26 mouse cellular contexts compared by ENCODE assay signal in genomic region chr2:125162012-125162470, GRCm38 (mm10). TPM values are rescaled to one million over a fixed set of nuclear protein-coding genes. Genes with fewer than 3 reads are reported as not detected.
DNase-seq lines count a peak whose midpoint lies in the region; ATAC-seq and TF ChIP-seq lines count a peak whose summit lies in the region.
"Had no signal": no experiment of that assay in that cellular context is flagged by ENCODE, and none has a peak within 500 bp of the region (broad histone marks: within the 10 kb centered on the region; RNA-seq: fewer than 3 reads in every experiment).

No protein-coding gene starts in this region.

- no peaks in the 10 kb centered on the region for H3K9me3 ChIP-seq in forebrain, embryonic 15.5 days
- no peaks in the 10 kb centered on the region for H3K9me3 ChIP-seq in forebrain, postnatal 0 days (ENCODE audit: low read length)
- no peaks in the 10 kb centered on the region for H3K9me3 ChIP-seq in hindbrain, postnatal 0 days (ENCODE audit: low read length)
- no peaks in the 10 kb centered on the region for H3K9me3 ChIP-seq in neural tube, embryonic 12.5 days
- H3K9me3 ChIP-seq: embryonic facial prominence, embryonic 10.5 days; heart, embryonic 10.5 days; intestine, embryonic 15.5 days; limb, embryonic 15.5 days; midbrain, embryonic 13.5 days had no signal

- no peaks in the 10 kb centered on the region for H3K36me3 ChIP-seq in forebrain, embryonic 15.5 days
- H3K36me3 ChIP-seq in forebrain, postnatal 0 days (ENCODE audit: insufficient read depth) = no peaks in the 10 kb centered on the region
- H3K36me3 ChIP-seq in hindbrain, postnatal 0 days (ENCODE audit: insufficient read depth, low read length) = no peaks in the 10 kb centered on the region
- no peaks in the 10 kb centered on the region for H3K36me3 ChIP-seq in neural tube, embryonic 12.5 days
- H3K36me3 ChIP-seq: embryonic facial prominence, embryonic 10.5 days; heart, embryonic 10.5 days; intestine, embryonic 15.5 days; limb, embryonic 15.5 days; midbrain, embryonic 13.5 days had no signal

- peaks cover 9% of the 10 kb centered on the region; the same call in 1 of the 2 replicates for H3K4me1 ChIP-seq in forebrain, embryonic 15.5 days
- H3K4me1 ChIP-seq in forebrain, postnatal 0 days (ENCODE audit: insufficient read depth) = no peaks in the 10 kb centered on the region
- H3K4me1 ChIP-seq in hindbrain, postnatal 0 days (ENCODE audit: insufficient read depth, low read length) = no peaks in the 10 kb centered on the region
- no peaks in the 10 kb centered on the region for H3K4me1 ChIP-seq in neural tube, embryonic 12.5 days
- H3K4me1 ChIP-seq: embryonic facial prominence, embryonic 10.5 days; heart, embryonic 10.5 days; intestine, embryonic 15.5 days; limb, embryonic 15.5 days; midbrain, embryonic 13.5 days had no signal

- DNase-seq in forebrain, postnatal 0 days = no peak
- DNase-seq in 3T3-L1 (ENCODE audit: low read depth, low spot score) = peak; percentile 26
- peak; percentile 20 for DNase-seq in hindbrain, postnatal 0 days (ENCODE audit: low spot score)
- DNase-seq in layer of hippocampus, postnatal 25 days (ENCODE audit: extremely low spot score in 1 of 2, low spot score in 1 of 2) = no peak
- no peak for DNase-seq in urinary bladder, postnatal 10 days (ENCODE audit: low spot score)
- DNase-seq in right cerebral cortex, postnatal 36 days (ENCODE audit: low spot score in 2 of 2) = no peak
- DNase-seq: cerebellum, adult 11 months; cerebellum, postnatal 36 days; gastrocnemius, adult 2 months; heart, postnatal 14 days; layer of hippocampus, adult 9-11 months; liver, postnatal 0 days; lung, postnatal 4 days; right cerebral cortex, adult 18-20 months had no signal

- no peak overlapping the region for H3K9ac ChIP-seq in forebrain, embryonic 15.5 days (replicated peaks)
- no peak overlapping the region for H3K9ac ChIP-seq in forebrain, postnatal 0 days
- no peak overlapping the region for H3K9ac ChIP-seq in hindbrain, postnatal 0 days (replicated peaks; ENCODE audit: low read length)
- H3K9ac ChIP-seq in neural tube, embryonic 12.5 days = no peak overlapping the region
- H3K9ac ChIP-seq: intestine, embryonic 15.5 days; limb, embryonic 15.5 days; liver, postnatal 0 days; midbrain, embryonic 13.5 days had no signal

- TF ChIP-seq CTCF in forebrain, postnatal 0 days (IDR thresholded peaks at IDR 0.05; ENCODE audit: low read depth) = no peak
- TF ChIP-seq CTCF in hindbrain, postnatal 0 days (IDR thresholded peaks at IDR 0.05; ENCODE audit: low read depth) = no peak

- no peak overlapping the region for H3K4me2 ChIP-seq in forebrain, embryonic 15.5 days (replicated peaks)
- H3K4me2 ChIP-seq in forebrain, postnatal 0 days (ENCODE audit: low read depth) = no peak overlapping the region
- no peak overlapping the region for H3K4me2 ChIP-seq in hindbrain, postnatal 0 days (ENCODE audit: low read depth, low read length)
- H3K4me2 ChIP-seq in neural tube, embryonic 12.5 days (replicated peaks) = no peak overlapping the region
- H3K4me2 ChIP-seq: intestine, embryonic 15.5 days; limb, embryonic 15.5 days; midbrain, embryonic 13.5 days had no signal

- H3K4me3 ChIP-seq in forebrain, embryonic 15.5 days = no peak overlapping the region
- no peak overlapping the region for H3K4me3 ChIP-seq in forebrain, postnatal 0 days (ENCODE audit: low read depth, low read length)
- H3K4me3 ChIP-seq in hindbrain, postnatal 0 days (ENCODE audit: low read length) = no peak overlapping the region
- H3K4me3 ChIP-seq in neural tube, embryonic 12.5 days = no peak overlapping the region
- H3K4me3 ChIP-seq: embryonic facial prominence, embryonic 10.5 days; erythroblast, embryonic 14.5 days; gastrocnemius, adult 2 months; heart, embryonic 10.5 days; intestine, embryonic 15.5 days; limb, embryonic 15.5 days; midbrain, embryonic 13.5 days had no signal

- peak; percentile 67; the same call in 1 of the 2 replicates for ATAC-seq in forebrain, embryonic 15.5 days (replicated peaks)
- no peak for ATAC-seq in forebrain, postnatal 0 days
- ATAC-seq in hindbrain, postnatal 0 days = no peak
- peak; percentile 70; the same call in 1 of the 2 replicates for ATAC-seq in neural tube, embryonic 12.5 days (ENCODE audit: low FRiP score, low read depth)
- ATAC-seq: intestine, embryonic 15.5 days; liver, postnatal 0 days; midbrain, embryonic 13.5 days; Patski had no signal

- WGBS in forebrain, embryonic 15.5 days = 36% methylated on average over 4 of the region's 4 CpGs
- WGBS in forebrain, postnatal 0 days = 36% methylated on average over 4 of the region's 4 CpGs
- WGBS in hindbrain, postnatal 0 days = 37% methylated on average over 4 of the region's 4 CpGs
- 39% methylated on average over 4 of the region's 4 CpGs for WGBS in neural tube, embryonic 12.5 days

- H3K27ac ChIP-seq in forebrain, embryonic 15.5 days (replicated peaks) = no peak overlapping the region
- no peak overlapping the region for H3K27ac ChIP-seq in forebrain, postnatal 0 days (ENCODE audit: low read depth, low read length)
- no peak overlapping the region for H3K27ac ChIP-seq in hindbrain, postnatal 0 days
- H3K27ac ChIP-seq in neural tube, embryonic 12.5 days = no peak overlapping the region
- H3K27ac ChIP-seq: embryonic facial prominence, embryonic 10.5 days; gastrocnemius, adult 2 months; heart, embryonic 10.5 days; intestine, embryonic 15.5 days; limb, embryonic 15.5 days; midbrain, embryonic 13.5 days had no signal

- no peaks in the 10 kb centered on the region for H3K27me3 ChIP-seq in forebrain, embryonic 15.5 days
- no peaks in the 10 kb centered on the region for H3K27me3 ChIP-seq in forebrain, postnatal 0 days (ENCODE audit: insufficient read depth, low read length)
- no peaks in the 10 kb centered on the region for H3K27me3 ChIP-seq in hindbrain, postnatal 0 days (ENCODE audit: insufficient read depth, low read length)
- H3K27me3 ChIP-seq in neural tube, embryonic 12.5 days (replicated peaks) = no peaks in the 10 kb centered on the region
- H3K27me3 ChIP-seq: intestine, embryonic 15.5 days; limb, embryonic 15.5 days; midbrain, embryonic 13.5 days had no signal

RNA-seq across cellular contexts. Expression of gene Slc12a1, which starts 9.7 kb away (rescaled TPM):
- 0.06 TPM in 1 of 2 replicates, not detected in the other for polyA plus RNA-seq in forebrain, embryonic 15.5 days (2015; fragmentation: Nextera tagmentation; extraction: Ambion mirVana)
- total RNA-seq in forebrain, postnatal 0 days (2014; rRNA removed) = 0.10 and 0.23 TPM in 2 replicates
- polyA plus RNA-seq in forebrain, postnatal 0 days (2015; fragmentation: Nextera tagmentation; extraction: Ambion mirVana) = 0.03 and 0.06 TPM in 2 replicates
- 0.29 TPM in 1 of 2 replicates, not detected in the other for total RNA-seq in hindbrain, postnatal 0 days (2014; rRNA removed)
- 0.10 and 0.11 TPM in 2 replicates for polyA plus RNA-seq in hindbrain, postnatal 0 days (2015; fragmentation: Nextera tagmentation; extraction: Ambion mirVana)
- 0.04 and 0.10 TPM in 2 replicates for polyA plus RNA-seq in neural tube, embryonic 12.5 days (2016; fragmentation: Nextera tagmentation; extraction: Ambion mirVana)
- under 1 TPM in 1 of 2 experiments, not detected in 1; 0.07 TPM for total RNA-seq in layer of hippocampus, postnatal 25 days (2021)
- total RNA-seq: gastrocnemius, adult 2 months; heart, postnatal 14 days; neutrophil, adult 5-6 weeks had no signal
- polyA plus RNA-seq: embryonic facial prominence, embryonic 10.5 days; erythroblast, embryonic 14.5 days; heart, embryonic 10.5 days; intestine, embryonic 15.5 days; limb, embryonic 15.5 days; liver, postnatal 0 days; midbrain, embryonic 13.5 days; stomach, embryonic 16.5 days had no signal

RNA-seq across cellular contexts. Expression of gene Ctxn2, which starts 25.5 kb away (rescaled TPM):
- 4.6 and 4.7 TPM in 2 replicates for polyA plus RNA-seq in forebrain, embryonic 15.5 days (2015; fragmentation: Nextera tagmentation; extraction: Ambion mirVana)
- 6.4 and 8.2 TPM in 2 replicates for total RNA-seq in forebrain, postnatal 0 days (2014; rRNA removed)
- 21.5 and 23.0 TPM in 2 replicates for polyA plus RNA-seq in forebrain, postnatal 0 days (2015; fragmentation: Nextera tagmentation; extraction: Ambion mirVana)
- total RNA-seq in hindbrain, postnatal 0 days (2014; rRNA removed) = 10.2 and 10.9 TPM in 2 replicates
- polyA plus RNA-seq in hindbrain, postnatal 0 days (2015; fragmentation: Nextera tagmentation; extraction: Ambion mirVana) = 37.6 and 39.4 TPM in 2 replicates
- polyA plus RNA-seq in neural tube, embryonic 12.5 days (2016; fragmentation: Nextera tagmentation; extraction: Ambion mirVana) = 0.59 and 1.0 TPM in 2 replicates
- total RNA-seq in layer of hippocampus, postnatal 25 days (2021) = 10 to 100 TPM; 12.5 to 13.7 TPM
- total RNA-seq: gastrocnemius, adult 2 months; heart, postnatal 14 days; neutrophil, adult 5-6 weeks had no signal
- polyA plus RNA-seq: embryonic facial prominence, embryonic 10.5 days; erythroblast, embryonic 14.5 days; heart, embryonic 10.5 days; intestine, embryonic 15.5 days; limb, embryonic 15.5 days; liver, postnatal 0 days; Patski; spleen, adult 2 months; stomach, embryonic 16.5 days had no signal

RNA-seq across cellular contexts. Expression of gene Myef2, which starts 38.6 kb away (rescaled TPM):
- polyA plus RNA-seq in forebrain, embryonic 15.5 days (2015; fragmentation: Nextera tagmentation; extraction: Ambion mirVana) = 262 TPM in 2 replicates
- total RNA-seq in forebrain, postnatal 0 days (2014; rRNA removed) = 99.4 and 126 TPM in 2 replicates
- 178 and 179 TPM in 2 replicates for polyA plus RNA-seq in forebrain, postnatal 0 days (2015; fragmentation: Nextera tagmentation; extraction: Ambion mirVana)
- 52.7 and 54.4 TPM in 2 replicates for total RNA-seq in hindbrain, postnatal 0 days (2014; rRNA removed)
- polyA plus RNA-seq in hindbrain, postnatal 0 days (2015; fragmentation: Nextera tagmentation; extraction: Ambion mirVana) = 153 and 161 TPM in 2 replicates
- 257 and 259 TPM in 2 replicates for polyA plus RNA-seq in neural tube, embryonic 12.5 days (2016; fragmentation: Nextera tagmentation; extraction: Ambion mirVana)
- 100 to 1,000 TPM in 1 of 2 experiments, 10 to 100 TPM in 1; 99.2 to 116 TPM for total RNA-seq in layer of hippocampus, postnatal 25 days (2021)

Comparison
In these comparisons a context has a peak if more than half of its experiments do, and no peak if none do; other contexts are left out.
1. ATAC-seq: peak in forebrain, embryonic 15.5 days (single experiment) and neural tube, embryonic 12.5 days (single experiment); none in forebrain, postnatal 0 days (single experiment) and hindbrain, postnatal 0 days (single experiment).
2. DNase-seq: peak in 3T3-L1 (single experiment) and hindbrain, postnatal 0 days (single experiment); none in forebrain, postnatal 0 days (single experiment), layer of hippocampus, postnatal 25 days (0 of 2), urinary bladder, postnatal 10 days (single experiment) and right cerebral cortex, postnatal 36 days (0 of 2).